Mouse (Mus musculus): ENCODE measurements around the gene Pakap.

Pakap gene

DNA sequence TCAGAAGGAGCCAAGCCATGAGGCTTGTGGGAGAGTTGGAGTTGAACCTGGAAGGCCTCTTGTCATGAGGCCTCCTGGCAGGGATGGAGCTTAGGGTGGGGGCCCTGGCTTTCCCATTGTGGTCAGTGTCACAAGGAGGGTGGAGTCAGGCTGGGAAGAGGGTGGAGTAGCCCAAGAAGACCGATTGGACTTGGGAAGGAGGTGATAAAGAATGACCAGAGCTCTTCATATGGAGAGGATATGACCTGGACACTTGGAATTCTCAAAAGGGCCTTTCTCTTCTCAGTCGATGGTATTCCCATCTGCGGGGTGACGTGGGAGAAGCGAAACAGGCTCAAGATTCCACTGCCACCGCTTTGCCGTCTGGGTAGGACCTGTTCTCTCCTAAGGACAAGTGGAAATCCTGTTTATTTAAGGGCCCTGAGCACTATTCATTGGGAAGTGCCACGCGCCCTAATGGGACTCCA, 111.0 kb downstream of the Pakap start:
- no peak for DNase-seq

DNA sequence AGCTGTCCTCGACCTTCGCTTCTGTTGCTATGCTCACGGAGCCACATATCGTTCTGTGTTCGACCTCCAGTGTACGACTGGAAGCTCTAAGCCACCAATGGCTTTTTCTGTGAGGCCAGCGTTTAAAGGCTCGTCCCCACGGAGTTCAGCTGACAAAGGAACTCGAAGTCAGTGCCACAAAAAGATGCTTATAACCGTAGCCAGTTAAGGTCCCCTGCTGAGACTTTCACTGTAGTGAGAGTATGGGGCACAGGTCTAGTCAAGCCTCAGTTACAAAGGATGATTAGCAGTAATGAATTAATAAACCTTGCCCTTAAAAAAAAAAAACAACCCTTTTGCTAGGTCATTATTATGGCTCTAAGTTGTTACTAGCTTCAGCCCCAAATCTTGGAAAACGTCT, 112.2 kb downstream of the Pakap start:
- DNase-seq: no peak

DNA sequence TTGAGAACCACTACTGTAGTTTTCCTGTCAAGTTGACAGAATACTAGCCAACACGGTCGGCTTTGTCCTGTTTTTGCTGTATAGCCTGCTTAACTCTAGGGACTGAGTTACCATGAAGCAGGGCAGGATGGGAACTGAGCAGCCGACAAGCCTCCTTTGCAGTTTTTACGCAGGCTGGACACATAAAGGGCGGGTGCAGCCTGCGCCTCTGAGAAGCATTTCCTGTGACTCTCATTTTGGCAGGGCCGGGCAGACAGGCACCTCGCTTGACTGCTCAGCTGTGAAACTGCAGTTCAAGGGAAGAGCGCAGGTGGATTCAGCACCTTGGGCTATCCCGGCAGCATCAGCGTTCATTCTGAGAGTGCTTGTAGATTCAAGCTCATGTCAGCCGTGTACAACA, 113.5 kb downstream of the Pakap start:
- DNase-seq: no peak

DNA sequence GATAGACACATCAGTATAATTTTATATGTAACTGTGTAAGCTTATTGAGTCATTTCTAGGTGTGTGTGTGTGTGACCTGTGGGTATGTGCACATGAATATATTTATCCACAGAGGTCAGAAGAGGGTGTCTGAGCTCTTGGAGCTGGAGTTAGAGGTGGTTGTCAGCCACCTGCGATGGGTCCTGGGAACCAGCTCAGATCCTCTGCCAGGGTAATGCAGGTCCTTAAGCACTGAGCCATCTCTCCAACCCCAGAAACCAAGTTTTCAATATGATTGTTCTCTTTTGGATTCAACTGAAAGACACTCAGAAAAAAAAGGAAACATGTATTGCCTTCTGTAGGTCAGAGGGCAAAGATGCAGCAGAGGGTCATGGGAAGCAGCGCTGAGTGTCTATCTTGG, 114.4 kb downstream of the Pakap start:
- no peak for DNase-seq

DNA sequence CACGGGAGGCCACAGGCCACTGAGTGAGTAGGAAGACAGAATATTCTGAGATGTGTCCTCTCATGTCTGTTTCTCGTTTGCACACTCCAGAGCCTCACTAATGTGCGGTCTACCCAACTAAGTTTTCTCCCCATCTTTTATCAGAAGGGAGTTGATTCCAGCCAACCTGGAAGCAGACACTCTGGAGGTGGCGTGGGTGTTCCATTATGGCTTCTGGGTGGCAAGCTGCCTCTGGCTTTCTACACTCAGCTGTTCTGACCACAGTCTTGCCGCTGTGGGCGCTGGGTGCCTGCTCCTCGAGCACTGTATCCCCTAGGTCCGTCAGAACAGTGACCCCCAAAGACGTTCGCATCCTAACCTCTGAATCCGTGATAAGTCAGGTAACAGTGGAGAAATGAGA, 115.0 kb downstream of the Pakap start:
- DNase-seq: no peak

DNA sequence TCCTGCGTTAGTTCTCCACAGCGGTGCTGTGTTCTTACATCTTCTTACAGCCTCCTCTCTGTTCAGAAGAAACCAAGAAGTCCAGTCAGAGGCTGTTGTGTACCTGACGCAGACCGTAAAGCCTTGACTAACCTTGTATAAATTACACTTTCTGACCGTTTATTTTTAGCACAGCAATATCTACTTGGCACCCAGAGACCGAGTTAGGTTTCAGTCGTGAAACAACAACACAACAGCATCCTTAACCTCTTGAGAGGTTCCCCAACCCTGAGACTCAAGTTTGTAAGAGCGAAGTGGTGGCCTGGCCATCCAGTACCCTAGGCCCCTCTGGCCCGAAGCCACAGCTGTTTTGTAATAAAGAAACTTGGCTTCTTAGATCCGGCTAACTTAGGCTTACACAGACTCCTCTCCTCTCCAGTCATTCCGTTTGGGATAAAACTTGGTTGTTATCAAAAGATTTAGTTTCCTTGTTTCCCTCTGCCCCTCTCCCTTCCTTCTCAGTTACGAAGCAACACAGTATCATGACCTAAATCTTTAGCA, 116.8 kb downstream of the Pakap start:
- DNase-seq: no peak

DNA sequence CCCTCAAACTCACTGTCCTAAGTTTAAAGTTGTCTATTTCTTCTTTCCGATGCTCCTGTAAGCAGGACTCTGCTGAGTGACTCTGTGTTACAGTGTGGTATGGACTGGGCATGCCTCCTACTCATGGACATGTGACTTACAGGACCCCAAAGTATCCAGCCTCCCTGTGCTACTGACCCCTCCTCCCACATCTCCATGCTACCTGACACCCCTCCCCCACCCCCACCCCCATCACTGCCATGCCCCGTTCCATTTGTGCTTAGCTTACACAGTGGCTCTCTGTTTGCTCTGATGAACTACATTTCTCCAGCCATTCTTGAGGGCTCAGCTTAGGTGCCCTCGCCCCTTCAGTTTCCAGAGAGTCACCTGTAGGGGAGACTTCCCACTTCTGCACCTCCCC, 118.8 kb downstream of the Pakap start:
- DNase-seq: no peak

DNA sequence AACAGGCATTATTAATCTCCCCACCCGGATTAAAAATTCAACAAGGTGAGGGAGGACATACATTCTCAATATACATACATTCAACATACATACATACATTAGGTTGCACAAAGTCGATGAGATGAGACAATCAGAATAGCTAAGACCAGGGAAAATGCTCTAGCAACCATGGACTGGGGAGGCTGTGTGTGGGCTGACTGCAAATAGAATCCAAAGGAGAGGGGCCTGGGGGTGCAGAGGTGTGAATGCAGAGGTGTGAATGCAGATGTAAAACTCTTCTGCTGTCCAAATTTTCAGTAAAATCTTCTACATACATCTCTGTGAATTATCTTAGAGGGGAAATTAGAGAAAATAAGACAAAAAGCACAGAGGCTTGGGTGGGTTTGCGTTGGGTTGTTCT, 119.6 kb downstream of the Pakap start:
- no peak for DNase-seq

DNA sequence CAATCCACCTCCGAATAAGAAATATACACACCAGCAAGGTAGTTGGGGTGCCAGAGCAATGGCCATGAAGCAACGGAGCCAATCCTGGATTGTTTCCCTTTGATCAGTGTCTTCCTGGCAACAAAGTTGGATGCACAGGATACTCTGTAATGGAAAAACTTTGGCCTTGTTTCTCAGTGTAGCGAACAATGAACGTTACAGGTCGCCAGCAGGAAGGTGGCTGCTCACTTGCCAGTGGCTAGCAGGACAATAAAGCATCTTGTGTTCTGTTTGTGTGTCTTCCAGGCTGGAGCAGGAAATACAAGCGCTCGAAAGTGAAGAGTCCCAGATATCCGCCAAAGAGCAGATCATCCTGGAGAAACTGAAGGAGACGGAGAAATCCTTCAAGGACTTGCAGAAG, 120.2 kb downstream of the Pakap start:
- DNase-seq: no peak

DNA sequence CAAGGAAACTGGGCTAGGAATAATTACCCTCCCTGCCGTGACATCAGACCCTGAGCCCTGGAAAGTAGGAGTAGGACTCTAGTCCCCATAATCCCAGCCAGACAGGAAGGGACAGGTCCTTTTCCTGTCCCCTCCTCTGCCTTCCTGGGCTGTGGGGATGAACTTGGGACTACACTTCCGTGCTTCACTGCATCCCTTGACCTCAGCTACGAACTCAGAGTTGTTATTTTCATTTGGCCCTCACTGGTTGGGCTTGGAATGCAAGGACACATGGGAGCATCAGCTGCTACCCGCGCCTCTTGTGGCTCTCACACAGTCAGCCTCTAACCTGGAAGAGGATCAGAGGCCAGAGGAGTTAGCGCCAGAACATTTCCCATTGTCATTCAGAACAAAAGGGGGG, 122.0 kb downstream of the Pakap start:
- no peak for DNase-seq

DNA sequence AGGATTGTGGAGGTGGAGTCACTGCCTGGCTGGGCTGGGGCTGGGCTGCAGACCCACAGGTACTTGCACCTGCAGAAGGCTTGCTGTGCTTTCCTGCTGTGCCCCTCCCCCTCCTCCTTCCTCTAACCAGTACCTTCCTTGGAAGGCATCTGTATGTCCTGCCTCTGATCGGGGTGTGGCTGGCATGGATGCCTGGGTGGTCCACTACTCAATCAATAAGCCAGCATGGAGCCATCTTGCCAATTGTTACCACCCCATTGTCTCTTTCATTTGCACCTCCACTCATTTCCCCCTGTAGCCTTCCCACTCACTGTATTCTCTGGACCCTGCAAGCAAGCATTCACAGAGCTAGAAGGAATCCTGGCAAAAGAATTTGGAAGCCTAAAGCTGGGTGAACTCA, 122.8 kb downstream of the Pakap start:
- DNase-seq: no peak

DNA sequence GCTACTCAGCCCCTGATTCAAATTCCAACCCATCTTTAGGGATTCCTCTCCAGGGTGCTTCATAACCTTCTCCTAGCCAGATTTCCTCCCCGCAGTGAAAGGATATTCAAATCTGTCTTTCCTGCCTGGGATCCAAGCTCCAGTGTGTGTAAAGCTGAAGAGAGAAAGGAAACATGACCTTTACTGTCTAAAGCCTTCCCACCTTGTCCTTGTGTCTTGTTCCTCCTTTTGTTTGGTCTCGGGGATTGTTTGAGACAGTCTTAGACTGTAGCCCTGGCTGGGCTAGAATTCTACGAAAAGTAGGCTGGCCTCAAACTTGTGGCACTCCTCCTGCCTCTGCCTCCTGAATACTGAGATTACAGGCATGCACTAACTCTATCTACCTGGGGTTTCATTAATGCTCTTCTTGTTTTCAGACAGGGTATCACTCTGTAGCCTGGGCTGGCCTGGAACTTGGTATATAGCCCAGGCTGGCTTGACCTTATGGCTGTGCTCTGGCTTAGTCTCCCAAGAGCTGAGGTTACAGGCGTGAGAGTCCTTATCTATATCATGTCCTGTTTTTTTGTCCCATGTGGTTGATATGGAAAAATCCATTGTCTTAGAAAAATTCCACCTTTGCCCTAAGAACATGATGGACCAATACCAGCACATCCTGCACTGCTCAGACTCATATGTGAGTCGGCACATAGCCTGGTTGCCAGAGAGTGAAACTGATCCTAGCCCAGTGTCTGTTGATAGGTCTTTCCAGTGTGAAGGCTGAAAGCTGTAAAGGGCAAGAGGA, 126.6 kb downstream of the Pakap start:
- no peak for DNase-seq

DNA sequence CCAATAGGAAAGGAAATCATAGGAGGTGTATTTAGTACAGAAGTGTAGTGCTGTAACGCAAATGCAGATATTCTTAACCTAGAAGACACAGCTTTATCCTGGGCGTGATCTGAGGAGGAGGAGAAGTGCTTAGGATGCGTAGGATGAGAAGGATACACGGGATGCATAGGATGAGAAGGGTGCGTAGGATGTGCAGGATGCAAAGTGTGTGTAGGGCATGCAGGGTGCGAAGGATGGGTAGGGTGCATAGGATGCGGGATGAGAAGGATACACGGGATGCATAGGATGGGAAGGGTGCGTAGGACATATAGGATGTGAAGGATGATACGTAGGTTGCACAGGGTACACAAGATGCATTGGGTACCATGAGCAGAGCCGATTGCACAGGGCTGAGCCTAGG, 129.0 kb downstream of the Pakap start:
- DNase-seq: no peak

DNA sequence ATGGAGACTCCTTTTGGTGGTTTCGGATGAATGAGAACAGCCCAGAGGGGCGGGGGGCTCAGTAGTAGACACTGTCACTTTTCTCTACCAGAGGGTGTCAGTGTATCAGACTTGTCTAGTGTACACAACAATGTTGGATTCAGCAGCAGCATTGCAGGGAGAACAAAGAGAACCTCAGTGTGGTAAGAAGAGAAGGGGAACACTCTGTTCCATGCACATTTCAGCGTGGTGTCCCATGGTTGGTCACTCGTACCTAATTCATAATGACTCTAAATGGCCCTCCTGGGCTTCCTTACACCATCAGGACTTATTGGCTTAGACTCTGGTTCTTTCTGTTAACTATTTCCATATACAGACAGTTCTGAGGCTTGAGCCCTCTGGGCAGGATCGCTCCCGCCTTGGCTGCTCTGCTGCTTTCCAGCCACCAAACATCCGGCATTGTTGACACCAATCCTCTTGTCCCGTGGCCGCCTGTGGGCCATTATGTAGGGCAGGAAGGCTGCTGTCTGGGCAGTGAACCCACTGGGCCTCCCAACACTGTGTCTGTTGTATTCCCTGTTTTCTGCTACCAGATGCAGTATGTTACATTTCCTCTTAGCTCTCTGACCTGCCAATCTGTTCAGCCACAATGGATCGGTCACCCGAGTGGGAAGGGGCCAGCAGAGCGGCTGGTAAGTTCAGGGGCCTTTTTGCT, 130.1 kb downstream of the Pakap start:
- no peak for DNase-seq

DNA sequence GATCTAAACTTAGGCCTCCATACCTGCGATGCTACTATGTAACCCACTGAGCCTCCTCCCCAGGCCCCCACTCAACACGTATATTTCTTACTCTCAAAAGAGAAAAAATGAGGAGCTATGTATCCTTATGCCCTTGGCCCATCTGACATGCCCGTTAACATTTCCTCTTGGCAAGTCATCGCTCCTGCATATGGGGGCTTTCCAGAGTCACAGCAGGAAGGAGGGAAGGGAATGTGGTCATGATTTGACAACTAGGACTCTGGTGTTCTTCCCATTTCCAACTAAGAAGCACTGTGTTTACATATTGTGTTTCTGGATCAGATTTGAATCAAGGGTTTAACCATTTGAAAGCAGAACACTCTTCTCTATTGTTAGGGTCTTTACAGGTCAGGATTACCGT, 133.6 kb downstream of the Pakap start:
- no peak for DNase-seq

DNA sequence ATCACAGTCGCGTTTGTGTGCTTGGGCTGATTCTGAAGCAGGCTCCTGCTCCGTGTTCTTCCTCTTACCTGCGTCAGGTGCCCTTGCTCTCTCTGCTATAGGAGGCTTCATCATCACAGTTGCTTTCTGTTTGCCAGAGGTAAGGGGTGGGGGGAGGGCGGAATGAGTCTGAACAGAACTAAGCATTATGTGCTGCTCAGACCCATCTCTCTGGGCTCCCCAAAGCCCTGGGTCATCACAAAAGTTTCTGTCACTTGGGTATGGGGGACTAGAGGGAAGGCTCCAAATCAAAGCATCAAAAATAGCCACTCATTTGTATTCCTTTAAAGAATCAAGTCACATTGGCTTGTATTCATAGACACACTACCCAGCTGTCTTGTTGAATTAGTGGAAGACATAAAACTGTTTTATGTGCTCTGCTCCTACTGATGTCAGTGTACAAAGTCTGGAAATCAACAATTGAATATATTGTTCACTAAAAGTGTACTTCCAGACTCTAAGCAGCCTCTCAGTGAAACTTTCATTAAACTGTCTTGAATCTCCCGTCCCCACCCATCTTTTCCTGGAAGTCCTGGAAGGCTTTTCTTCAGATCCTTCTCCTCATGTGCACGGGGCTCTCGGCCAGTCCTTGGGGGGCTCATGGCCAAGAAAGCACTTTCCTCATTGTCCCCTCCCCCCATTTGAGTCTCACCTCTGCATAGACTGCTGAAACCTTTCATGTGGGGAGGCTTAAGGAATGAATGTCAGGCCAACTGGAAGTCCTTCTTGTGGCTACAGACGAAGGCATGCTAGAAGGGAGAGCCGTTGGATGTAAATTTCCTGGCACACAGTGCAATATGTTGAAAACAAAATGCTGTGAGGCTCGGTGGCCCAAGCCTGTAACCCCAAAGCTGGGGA, 135.8 kb downstream of the Pakap start:
- DNase-seq: no peak

DNA sequence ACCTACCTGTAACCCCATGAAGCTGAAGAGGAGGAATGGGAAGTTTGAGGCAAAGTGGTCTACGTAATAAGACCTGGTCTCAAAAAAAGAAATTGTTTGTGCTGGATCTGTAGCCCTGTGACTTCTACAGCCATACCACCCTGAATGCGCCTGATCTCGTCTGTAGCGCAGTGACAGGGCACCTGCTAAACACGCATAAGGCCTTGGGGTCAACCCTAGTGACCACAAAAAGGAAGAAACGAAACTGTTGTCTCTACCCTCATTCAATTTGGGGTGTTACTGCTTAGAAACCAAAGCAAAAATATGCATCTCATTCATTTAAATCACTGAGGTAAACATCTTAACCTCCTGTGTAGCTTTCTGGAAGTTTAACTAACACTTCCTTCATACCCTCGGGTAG, 136.6 kb downstream of the Pakap start:
- DNase-seq: no peak

DNA sequence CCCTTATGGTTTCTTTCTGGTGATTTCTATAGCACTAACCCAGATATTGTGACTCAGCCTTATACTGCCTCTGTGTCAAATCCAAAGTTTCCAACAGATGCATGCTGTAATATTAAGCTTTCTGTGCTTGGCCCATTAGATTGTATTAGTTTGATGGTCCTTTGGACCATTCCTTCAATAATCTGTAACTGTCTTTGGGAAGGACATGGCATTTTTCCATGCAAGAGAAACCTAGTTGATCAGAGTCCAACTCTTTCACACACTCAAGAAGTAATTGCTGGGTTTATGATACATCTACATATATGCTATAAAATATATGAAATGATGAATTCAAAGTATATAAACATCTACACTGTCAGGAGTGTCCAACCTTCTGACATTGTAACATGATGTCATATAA, 147.9 kb downstream of the Pakap start:
- DNase-seq: no peak

DNA sequence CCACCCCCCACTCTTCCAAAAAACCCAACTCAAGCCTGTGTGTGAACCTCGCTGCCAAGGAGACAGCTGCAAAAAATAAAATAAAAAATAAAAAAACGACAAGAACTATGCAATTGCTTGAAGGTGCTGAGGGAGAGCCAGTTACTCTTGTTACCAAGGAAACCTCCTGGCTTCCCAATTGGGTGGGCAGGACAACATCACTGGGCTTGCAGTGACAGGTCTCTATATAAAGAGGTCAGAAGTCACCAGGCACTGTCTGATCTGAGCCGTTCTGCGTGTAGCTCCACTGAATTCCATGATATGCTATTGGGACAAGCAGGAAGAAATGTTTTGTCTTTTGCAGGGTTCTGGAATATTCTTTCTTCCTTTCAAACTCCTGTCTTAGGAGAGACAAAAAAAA, 148.8 kb downstream of the Pakap start:
- no peak for DNase-seq

DNA sequence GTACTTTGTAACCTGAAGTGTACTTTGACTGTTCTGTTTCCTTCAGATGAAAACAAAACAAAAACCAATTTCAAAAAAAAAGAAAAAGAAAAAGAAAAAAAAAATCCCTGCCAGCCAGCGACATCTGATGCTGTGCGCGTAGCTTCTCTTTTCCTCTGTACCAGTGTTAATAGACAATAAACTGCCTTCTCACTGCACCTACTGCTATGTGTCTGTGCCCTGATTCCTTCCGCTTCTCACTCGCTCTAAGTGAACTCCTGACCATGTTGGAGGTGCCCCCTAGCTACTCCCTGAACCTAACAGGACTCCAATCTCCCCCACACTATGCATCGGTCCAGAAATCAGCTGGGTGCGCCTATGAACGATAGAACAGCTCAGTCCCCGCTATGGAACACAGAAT, 149.4 kb downstream of the Pakap start, which contains the start of gene Akap2:
TSS of gene Akap2 (plus strand) at position 304 of the 400 bp plus-strand sequence.
- no peak for DNase-seq

DNA sequence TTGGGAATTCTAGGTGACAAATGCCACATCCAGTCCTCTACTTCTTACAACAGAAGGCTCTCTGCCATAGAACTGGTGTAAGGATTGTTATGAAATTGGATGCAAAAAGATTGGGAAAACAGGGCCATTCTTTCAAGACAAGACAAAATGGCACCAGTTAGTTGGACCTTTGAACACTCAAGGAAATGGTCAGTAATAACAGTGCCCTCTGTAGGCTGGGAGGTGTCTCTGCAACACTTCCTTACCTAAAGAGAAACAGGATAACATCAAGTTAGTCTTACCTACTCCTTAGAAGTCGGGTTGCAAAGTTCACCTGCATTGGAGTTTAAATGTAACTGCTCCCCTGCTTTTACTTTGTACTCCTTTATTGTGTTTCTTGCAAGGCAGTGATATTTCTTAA, 151.4 kb downstream of the Pakap start:
- no peak for DNase-seq

DNA sequence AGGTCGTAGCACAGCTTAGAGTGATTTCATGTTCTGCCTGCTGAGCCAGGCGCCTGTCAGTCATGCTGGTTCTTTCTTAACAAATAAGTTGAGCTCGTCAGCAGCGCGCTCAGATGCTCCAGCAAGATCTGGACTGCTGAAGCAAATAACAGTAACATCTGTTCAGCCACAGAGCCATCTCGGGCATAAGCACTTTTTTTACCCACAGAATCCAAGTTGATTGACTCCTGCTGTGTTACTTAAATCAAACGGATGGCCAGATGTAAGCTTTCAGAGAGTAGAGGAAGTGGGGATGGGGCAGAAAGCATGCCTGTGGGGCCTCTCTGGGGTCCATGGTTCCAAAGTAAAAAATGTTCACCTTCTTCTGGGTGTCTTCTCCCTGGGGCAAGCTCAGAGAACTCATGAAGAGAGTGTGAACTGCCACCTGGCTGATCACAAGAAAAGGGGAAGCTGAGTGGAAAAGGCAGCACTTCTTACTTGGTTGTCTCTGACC, 152.9 kb downstream of the Pakap start:
- no peak for DNase-seq

DNA sequence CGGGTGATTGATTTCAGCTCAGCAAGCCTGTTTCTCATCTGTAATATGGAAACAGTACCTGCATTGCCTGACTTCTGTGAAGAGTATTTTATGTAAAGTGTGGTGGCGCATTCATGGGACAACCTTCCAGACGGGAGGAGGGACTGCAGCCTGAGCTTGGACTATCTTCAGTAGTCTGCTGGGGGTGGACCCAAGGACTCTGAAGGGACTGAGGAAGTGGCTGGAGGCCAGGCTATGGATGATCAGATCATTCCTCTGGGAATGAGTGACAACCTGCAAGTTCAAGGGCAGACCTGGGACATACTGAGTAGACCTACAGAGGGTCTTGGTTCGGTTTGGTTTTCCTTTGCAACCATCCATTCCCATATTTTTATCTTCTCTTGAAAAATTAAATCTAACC, 154.3 kb downstream of the Pakap start:
- DNase-seq: no peak

Data from right cerebral cortex, postnatal 4 days (tissue).